Mouse (Mus musculus) left cerebral cortex, postnatal 36 days (tissue): ENCODE results near the gene Hps5. TPM values are rescaled to one million over a fixed set of nuclear protein-coding genes. Genes with fewer than 3 reads are reported as not detected.
A peak's percentile ranks its signal among the peaks of the same experiment; 100 is the strongest.
"Not testable (repeated sequence)": the region's sequence is repeated elsewhere in the genome, so short reads cannot be mapped to it uniquely, and the experiment has no call there.

Source experiments
- DNase-seq, 2 experiments: peaks; one replicate each; pipeline ENCODE4 v3.0.0; 2021 to 2022; ENCODE audit warnings: low spot score in 2 of 2, mixed read lengths in 1 of 2
- intact Hi-C: fragments of 180-260 bp; cut with DNase I; formaldehyde crosslinking; loops from one replicate; pipeline ENCODE4 v1.15.1; 2025
- total RNA-seq, 2 experiments: library from RNA; stranded (reverse); gene quantifications; 2 replicates each; pipeline ENCODE4 v1.2.3; 2021

Gene Hps5
- total RNA-seq, 2 experiments from 2014 or later, result 13.8 to 16.6 TPM

GRCm38 (mm10) chr7:46830799-46831590 lies 35.1 kb upstream of the Hps5 start:
- no peak for DNase-seq
- intact Hi-C loops, result no loop called here

GRCm38 (mm10) chr7:46829911-46830310 lies 34.0 kb upstream of the Hps5 start:
- DNase-seq, result no peak
- intact Hi-C loops, result no loop called here

GRCm38 (mm10) chr7:46827803-46828184 lies 31.9 kb upstream of the Hps5 start:
- DNase-seq, result no peak
- intact Hi-C loops, result no loop called here

- intact Hi-C loops, result no loop called here
- no peak for DNase-seq
Measured at GRCm38 (mm10) chr7:46827046-46827802, 31.4 kb upstream of the Hps5 start.

- intact Hi-C loops, DNase-seq: not testable (repeated sequence)
Measured at GRCm38 (mm10) chr7:46820876-46821632, 25.2 kb upstream of the Hps5 start.

GRCm38 (mm10) chr7:46814012-46814411 lies 18.1 kb upstream of the Hps5 start:
- intact Hi-C loops, result no loop called here
- no peak for DNase-seq

- DNase-seq, result no peak
- intact Hi-C loops, result no loop called here
Measured at GRCm38 (mm10) chr7:46810325-46810724, 14.5 kb upstream of the Hps5 start.

- no peak for DNase-seq
- intact Hi-C loops, result loop anchor here (5.0 to 10.0 kb wide), 2 partner anchors 51 to 118 kb away; partner anchors contain the start of gene Tsg101
Measured at GRCm38 (mm10) chr7:46796779-46797178, 915 bp upstream of the Hps5 start.

GRCm38 (mm10) chr7:46796206-46796679 lies 379 bp upstream of the Hps5 start:
- no peak for DNase-seq
- intact Hi-C loops, result loop anchor here (5.0 to 10.0 kb wide), 2 partner anchors 51 to 119 kb away; partner anchors contain the start of gene Tsg101

- DNase-seq, result no peak
- intact Hi-C loops, result loop anchor here (10.0 kb wide), 1 partner anchor 121 kb away; the partner anchor contains the start of gene Tsg101
Measured at GRCm38 (mm10) chr7:46793871-46794270, 2.0 kb downstream of the Hps5 start.

- DNase-seq, result no peak
- intact Hi-C loops, result no loop called here
Measured at GRCm38 (mm10) chr7:46789177-46789849, 6.6 kb downstream of the Hps5 start.

GRCm38 (mm10) chr7:46770706-46771105 lies 25.2 kb downstream of the Hps5 start:
- intact Hi-C loops, result loop anchor here (1.0 kb wide), 1 partner anchor 54 kb away; no protein-coding TSS in a partner anchor
- peak; percentile 29 to 34 for DNase-seq

- no peak for DNase-seq
- intact Hi-C loops, result no loop called here
Measured at GRCm38 (mm10) chr7:46768451-46768850, 27.4 kb downstream of the Hps5 start.

GRCm38 (mm10) chr7:46767371-46767770 lies 28.5 kb downstream of the Hps5 start:
- intact Hi-C loops, result no loop called here

GRCm38 (mm10) chr7:46764672-46765071 lies 31.2 kb downstream of the Hps5 start:
- DNase-seq, result no peak
- intact Hi-C loops, result no loop called here

More at GRCm38 (mm10) chr7:46767371-46767770, 28.5 kb downstream of the Hps5 start:
- no peak for DNase-seq

GRCm38 (mm10) chr7:46762601-46763000 lies 33.3 kb downstream of the Hps5 start:
- intact Hi-C loops, result no loop called here
- DNase-seq, result no peak

- no peak for DNase-seq
- intact Hi-C loops, result no loop called here
Measured at GRCm38 (mm10) chr7:46761049-46761795, 34.6 kb downstream of the Hps5 start.

GRCm38 (mm10) chr7:46751490-46751889 lies 44.4 kb downstream of the Hps5 start, which contains the start of gene Saa2:
TSS of gene Saa2 (plus strand) at chr7:46751790.
- DNase-seq, result no peak
- intact Hi-C loops, result no loop called here
